In the genomic region with DNA sequence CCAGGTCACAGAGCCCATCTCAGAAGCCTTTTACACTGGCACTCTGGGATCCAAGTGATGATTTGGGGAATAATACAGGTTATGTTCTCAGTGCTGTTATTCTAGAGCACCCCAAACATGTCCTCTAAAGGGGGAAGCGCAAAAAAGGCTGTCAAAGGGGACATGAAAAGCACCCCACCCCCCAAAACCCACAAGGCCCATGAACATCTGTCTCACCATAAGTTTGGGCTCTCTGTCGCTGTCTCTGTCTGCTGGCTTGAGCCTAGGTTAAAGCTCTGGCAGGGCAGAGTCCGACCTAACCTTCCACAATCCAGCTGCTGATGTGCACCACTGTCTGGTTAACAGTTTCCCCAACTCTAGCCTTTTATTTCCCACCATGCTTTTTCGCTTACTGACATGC, we compare ENCODE assay signal across 21 mouse cellular contexts.
DNase-seq lines count a peak whose midpoint lies in the region; ATAC-seq lines count a peak whose summit lies in the region.
"Had no signal": no experiment of that assay in that cellular context is flagged by ENCODE, and none has a peak within 500 bp of the region (broad histone marks: within the 10 kb centered on the region; RNA-seq: fewer than 3 reads in every experiment).

No protein-coding gene starts in this region.

- H3K27ac ChIP-seq in forebrain, embryonic 10.5 days: peak overlapping the region; percentile 58; the same call in 1 of the 2 replicates
- no peak overlapping the region for H3K27ac ChIP-seq in forebrain, embryonic 15.5 days (replicated peaks)
- peak overlapping the region; percentile 53; the same call in 1 of the 2 replicates for H3K27ac ChIP-seq in midbrain, embryonic 10.5 days (replicated peaks)
- H3K27ac ChIP-seq in midbrain, embryonic 11.5 days (ENCODE audit: low read depth, low read length): no peak overlapping the region
- H3K27ac ChIP-seq in hindbrain, embryonic 13.5 days: peak overlapping the region; percentile 65; the same call in 1 of the 2 replicates
- H3K27ac ChIP-seq: embryonic facial prominence, embryonic 13.5 days; forebrain, embryonic 13.5 days; gastrocnemius, adult 2 months; hindbrain, embryonic 15.5 days had no signal

- 80% methylated on average over 4 of the region's 4 CpGs for WGBS in forebrain, embryonic 10.5 days
- 90% methylated on average over 4 of the region's 4 CpGs for WGBS in forebrain, embryonic 15.5 days
- 79% methylated on average over 4 of the region's 4 CpGs for WGBS in midbrain, embryonic 10.5 days
- 77% methylated on average over 4 of the region's 4 CpGs for WGBS in midbrain, embryonic 11.5 days
- WGBS in hindbrain, embryonic 13.5 days: 71% methylated on average over 4 of the region's 4 CpGs

- H3K9me3 ChIP-seq in forebrain, embryonic 10.5 days: no peaks in the 10 kb centered on the region
- H3K9me3 ChIP-seq in forebrain, embryonic 15.5 days: no peaks in the 10 kb centered on the region
- H3K9me3 ChIP-seq in midbrain, embryonic 10.5 days (replicated peaks): no peaks in the 10 kb centered on the region
- H3K9me3 ChIP-seq in midbrain, embryonic 11.5 days (ENCODE audit: control insufficient read depth, low read length): no peaks in the 10 kb centered on the region
- H3K9me3 ChIP-seq in hindbrain, embryonic 13.5 days: no peaks in the 10 kb centered on the region
- H3K9me3 ChIP-seq: embryonic facial prominence, embryonic 13.5 days; forebrain, embryonic 13.5 days; G1E; heart, embryonic 12.5 days; hindbrain, embryonic 15.5 days had no signal

- DNase-seq in forebrain, embryonic 10.5 days (ENCODE audit: extremely low spot score, low spot score): no peak
- DNase-seq in midbrain, embryonic 10.5 days (ENCODE audit: low spot score): no peak
- no peak for DNase-seq in midbrain, embryonic 11.5 days (ENCODE audit: low spot score, missing footprints)
- DNase-seq in thymus, postnatal 14 days: peak; percentile 59
- no peak for DNase-seq in testis, postnatal 14 days (ENCODE audit: low spot score)
- DNase-seq in retina, postnatal 1 day: no peak
- DNase-seq: adrenal gland, postnatal 14 days; B cell, adult 2 months; cerebellum, adult 18-20 months; cerebellum, adult 9-11 months; cerebellum, postnatal 36 days; gastrocnemius, adult 2 months; gastrocnemius, postnatal 25 days had no signal

- no peak for ATAC-seq in forebrain, embryonic 15.5 days (replicated peaks)
- ATAC-seq in midbrain, embryonic 11.5 days (ENCODE audit: low FRiP score): no peak
- no peak for ATAC-seq in hindbrain, embryonic 13.5 days (ENCODE audit: low FRiP score)
- ATAC-seq: CD4-positive, CD25-positive, alpha-beta regulatory T cell, adult 4 months; forebrain, embryonic 13.5 days had no signal

- no peaks in the 10 kb centered on the region for H3K36me3 ChIP-seq in forebrain, embryonic 10.5 days (replicated peaks)
- no peaks in the 10 kb centered on the region for H3K36me3 ChIP-seq in forebrain, embryonic 15.5 days
- H3K36me3 ChIP-seq in midbrain, embryonic 10.5 days: no peaks in the 10 kb centered on the region
- no peaks in the 10 kb centered on the region for H3K36me3 ChIP-seq in midbrain, embryonic 11.5 days (ENCODE audit: control insufficient read depth, insufficient read depth, low read length)
- no peaks in the 10 kb centered on the region for H3K36me3 ChIP-seq in hindbrain, embryonic 13.5 days
- H3K36me3 ChIP-seq: embryonic facial prominence, embryonic 13.5 days; G1E; heart, embryonic 12.5 days; hindbrain, embryonic 15.5 days had no signal

- peaks cover 69% of the 10 kb centered on the region for H3K27me3 ChIP-seq in forebrain, embryonic 10.5 days (ENCODE audit: poor library complexity, severe bottlenecking)
- no peaks in the 10 kb centered on the region for H3K27me3 ChIP-seq in forebrain, embryonic 15.5 days
- peaks cover 16% of the 10 kb centered on the region; the same call in 1 of the 2 replicates for H3K27me3 ChIP-seq in midbrain, embryonic 10.5 days (ENCODE audit: low read depth, poor library complexity, severe bottlenecking)
- no peaks in the 10 kb centered on the region for H3K27me3 ChIP-seq in midbrain, embryonic 11.5 days (ENCODE audit: control insufficient read depth, insufficient read depth, low read length)
- peaks cover 34% of the 10 kb centered on the region for H3K27me3 ChIP-seq in hindbrain, embryonic 13.5 days
- H3K27me3 ChIP-seq: hindbrain, embryonic 15.5 days had no signal

- peaks cover 19% of the 10 kb centered on the region for H3K4me1 ChIP-seq in forebrain, embryonic 10.5 days
- no peaks in the 10 kb centered on the region for H3K4me1 ChIP-seq in forebrain, embryonic 15.5 days
- peaks cover 21% of the 10 kb centered on the region for H3K4me1 ChIP-seq in midbrain, embryonic 10.5 days
- peaks cover 8% of the 10 kb centered on the region for H3K4me1 ChIP-seq in midbrain, embryonic 11.5 days (ENCODE audit: control insufficient read depth, insufficient read depth, low read length)
- peaks cover 23% of the 10 kb centered on the region for H3K4me1 ChIP-seq in hindbrain, embryonic 13.5 days (replicated peaks)

- H3K4me2 ChIP-seq in forebrain, embryonic 15.5 days (replicated peaks): no peak overlapping the region
- H3K4me2 ChIP-seq in midbrain, embryonic 11.5 days: no peak overlapping the region; the same call in 1 of the 2 replicates
- no peak overlapping the region for H3K4me2 ChIP-seq in hindbrain, embryonic 13.5 days
- H3K4me2 ChIP-seq: embryonic facial prominence, embryonic 13.5 days; forebrain, embryonic 13.5 days; heart, embryonic 12.5 days; hindbrain, embryonic 15.5 days had no signal

- H3K9ac ChIP-seq in forebrain, embryonic 15.5 days (replicated peaks): no peak overlapping the region
- H3K9ac ChIP-seq in midbrain, embryonic 11.5 days (ENCODE audit: low read length): no peak overlapping the region
- H3K9ac ChIP-seq in hindbrain, embryonic 13.5 days: 0 out of 2 replicates have a peak overlapping the region, but pooled peaks have one; percentile 5
- H3K9ac ChIP-seq: embryonic facial prominence, embryonic 13.5 days; forebrain, embryonic 13.5 days; heart, embryonic 12.5 days; hindbrain, embryonic 15.5 days had no signal

- H3K4me3 ChIP-seq in forebrain, embryonic 10.5 days: no peak overlapping the region
- H3K4me3 ChIP-seq in forebrain, embryonic 15.5 days: no peak overlapping the region
- H3K4me3 ChIP-seq in midbrain, embryonic 10.5 days: no peak overlapping the region
- H3K4me3 ChIP-seq in midbrain, embryonic 11.5 days (ENCODE audit: low read depth, low read length): no peak overlapping the region
- H3K4me3 ChIP-seq in hindbrain, embryonic 13.5 days: no peak overlapping the region
- H3K4me3 ChIP-seq: embryonic facial prominence, embryonic 13.5 days; forebrain, embryonic 13.5 days; gastrocnemius, adult 2 months; heart, embryonic 12.5 days; hindbrain, embryonic 15.5 days had no signal

Comparison
In these comparisons a context has a peak if more than half of its experiments do, and no peak if none do; other contexts are left out.
1. H3K27ac ChIP-seq: peak in forebrain, embryonic 10.5 days (single experiment), midbrain, embryonic 10.5 days (single experiment) and hindbrain, embryonic 13.5 days (single experiment); none in forebrain, embryonic 15.5 days (single experiment) and midbrain, embryonic 11.5 days (single experiment).